Mouse (Mus musculus): ENCODE results near the gene 9930111J21Rik2.
A peak's percentile ranks its signal among the peaks of the same experiment; 100 is the strongest.
"Not testable (repeated sequence)": the region's sequence is repeated elsewhere in the genome, so short reads cannot be mapped to it uniquely, and the experiment has no call there.

The 9930111J21Rik2 gene

GRCm38 (mm10) chr11:49051093-49051891 lies at the start of gene 9930111J21Rik2:
Gene 9930111J21Rik2 (minus strand): TSS chr11:49051242.
- not testable (repeated sequence) for DNase-seq (ENCODE audit: low spot score)

GRCm38 (mm10) chr11:49100409-49100808 lies 49.4 kb upstream of the 9930111J21Rik2 start:
- DNase-seq (ENCODE audit: low spot score), result no peak

DNA sequence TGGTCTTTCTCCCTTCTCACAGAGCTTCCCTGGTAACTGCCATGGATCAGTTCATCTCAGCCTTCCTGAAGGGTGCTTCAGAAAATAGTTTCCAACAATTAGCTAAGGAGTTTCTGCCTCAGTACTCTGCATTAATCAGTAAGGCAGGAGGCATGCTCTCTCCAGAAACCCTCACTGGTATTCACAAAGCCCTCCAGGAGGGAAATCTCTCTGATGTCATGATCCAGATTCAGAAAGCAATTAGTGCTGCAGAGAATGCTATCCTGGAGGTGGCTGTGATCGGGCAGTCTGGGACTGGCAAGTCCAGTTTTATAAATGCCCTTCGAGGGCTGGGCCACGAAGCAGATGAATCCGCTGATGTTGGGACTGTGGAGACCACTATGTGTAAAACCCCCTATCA lies 44.3 kb upstream of the 9930111J21Rik2 start:
- DNase-seq (ENCODE audit: low spot score), result no peak

- no peak for DNase-seq (ENCODE audit: low spot score)
These were observed 43.0 kb upstream of the 9930111J21Rik2 start for GRCm38 (mm10) chr11:49093861-49094660.

DNA sequence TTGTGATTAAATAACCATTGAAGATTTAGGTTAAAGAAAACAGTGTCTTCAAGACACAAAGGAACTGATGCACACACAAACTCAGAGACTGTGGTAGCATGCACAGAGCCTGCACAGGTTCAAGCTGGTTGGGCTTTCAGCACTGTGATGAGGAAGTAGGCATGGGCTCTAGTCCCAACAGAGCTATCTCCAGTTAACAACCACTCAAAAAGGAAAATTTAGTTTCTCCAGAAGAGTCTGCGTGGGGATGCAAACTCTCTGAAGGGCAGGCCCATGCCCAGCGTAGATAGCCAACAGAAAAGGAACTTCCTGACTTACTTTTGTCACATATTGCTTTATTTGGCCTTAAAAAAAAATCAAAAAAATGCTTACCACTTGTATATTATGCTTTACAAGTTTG lies 41.7 kb upstream of the 9930111J21Rik2 start:
- DNase-seq (ENCODE audit: low spot score), result no peak

DNA sequence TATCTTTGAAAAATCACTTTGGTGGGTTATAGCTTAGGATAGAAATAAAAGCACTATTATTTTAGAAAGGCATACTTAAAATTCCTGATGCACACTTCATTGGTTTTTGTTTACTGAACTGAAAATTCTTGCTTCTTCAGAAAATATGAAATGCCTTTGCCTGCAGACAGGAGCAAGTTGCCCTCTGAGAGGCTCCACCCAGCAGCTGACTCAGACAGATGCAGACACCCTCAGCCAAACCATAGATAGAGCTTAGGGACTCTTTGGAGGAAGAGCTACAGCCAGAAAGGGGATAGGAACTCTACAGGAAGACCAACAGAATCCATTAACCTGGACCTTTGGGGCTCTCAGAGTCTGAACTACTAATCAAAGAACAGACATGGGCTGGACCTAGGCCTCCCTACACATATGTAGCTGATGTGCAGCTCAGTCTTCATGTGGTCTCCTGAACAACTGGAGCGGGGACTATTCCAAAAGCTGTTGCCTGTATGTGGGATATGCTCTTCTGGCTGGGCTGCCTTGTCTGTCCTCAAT lies 41.1 kb upstream of the 9930111J21Rik2 start:
- no peak for DNase-seq (ENCODE audit: low spot score)

DNA sequence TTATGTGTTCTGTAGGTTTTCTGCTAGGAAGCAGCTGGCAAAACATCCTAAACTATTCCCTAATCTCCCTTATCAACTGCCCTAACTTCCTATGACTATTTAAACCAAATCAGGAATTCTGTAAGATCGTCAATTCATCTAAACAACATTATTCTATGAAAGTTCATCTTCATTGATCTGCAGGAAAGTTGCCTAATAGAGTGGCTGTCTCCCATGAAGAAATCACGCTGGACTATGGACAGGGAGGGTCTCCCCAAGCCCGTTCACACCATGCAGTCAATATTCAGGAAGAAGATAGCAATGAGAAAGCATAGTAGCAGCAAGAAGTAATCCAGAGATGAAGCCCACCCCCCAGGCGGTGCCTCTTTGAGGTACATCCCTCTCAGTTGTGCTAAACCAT lies 40.1 kb upstream of the 9930111J21Rik2 start:
- DNase-seq (ENCODE audit: low spot score), result no peak

- no peak for DNase-seq (ENCODE audit: low spot score)
These were observed 39.5 kb upstream of the 9930111J21Rik2 start for GRCm38 (mm10) chr11:49090551-49090950.

- DNase-seq (ENCODE audit: low spot score), result no peak
These were observed 38.9 kb upstream of the 9930111J21Rik2 start for GRCm38 (mm10) chr11:49089735-49090507.

DNA sequence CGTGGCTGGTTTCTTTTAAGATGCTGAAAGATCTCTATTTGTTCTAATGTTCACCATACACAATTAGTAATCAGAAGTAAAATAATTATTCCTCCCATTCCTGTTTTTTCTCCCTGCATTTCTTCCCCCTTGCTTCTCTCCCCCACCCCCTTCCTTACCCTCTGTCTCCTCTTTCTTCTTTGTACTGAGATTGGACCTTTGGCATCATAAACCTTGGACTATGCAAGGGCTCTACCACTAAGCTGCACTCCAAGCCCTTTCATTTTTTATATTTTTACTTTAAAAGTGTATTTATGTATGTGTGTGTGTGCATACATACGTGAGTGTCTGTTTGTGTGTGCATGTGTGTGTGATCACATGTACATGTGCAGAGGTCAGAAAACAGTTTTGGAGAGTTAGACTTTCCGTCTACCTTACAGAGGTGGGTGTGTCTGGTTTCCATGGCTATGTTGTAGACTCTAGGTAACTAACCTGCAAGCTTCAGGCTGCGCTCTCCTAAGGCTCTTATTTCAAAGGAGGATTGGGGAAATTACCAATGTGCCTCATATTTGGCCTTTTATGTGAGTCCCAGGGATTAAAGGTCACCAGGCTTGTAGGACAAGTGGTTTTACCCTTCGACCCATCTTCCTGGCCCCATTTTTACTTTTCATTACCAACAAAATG lies 38.1 kb upstream of the 9930111J21Rik2 start:
- DNase-seq (ENCODE audit: low spot score), result no peak

- peak; percentile 70 for DNase-seq (ENCODE audit: low spot score)
These were observed 37.0 kb upstream of the 9930111J21Rik2 start for GRCm38 (mm10) chr11:49087830-49088616.

DNA sequence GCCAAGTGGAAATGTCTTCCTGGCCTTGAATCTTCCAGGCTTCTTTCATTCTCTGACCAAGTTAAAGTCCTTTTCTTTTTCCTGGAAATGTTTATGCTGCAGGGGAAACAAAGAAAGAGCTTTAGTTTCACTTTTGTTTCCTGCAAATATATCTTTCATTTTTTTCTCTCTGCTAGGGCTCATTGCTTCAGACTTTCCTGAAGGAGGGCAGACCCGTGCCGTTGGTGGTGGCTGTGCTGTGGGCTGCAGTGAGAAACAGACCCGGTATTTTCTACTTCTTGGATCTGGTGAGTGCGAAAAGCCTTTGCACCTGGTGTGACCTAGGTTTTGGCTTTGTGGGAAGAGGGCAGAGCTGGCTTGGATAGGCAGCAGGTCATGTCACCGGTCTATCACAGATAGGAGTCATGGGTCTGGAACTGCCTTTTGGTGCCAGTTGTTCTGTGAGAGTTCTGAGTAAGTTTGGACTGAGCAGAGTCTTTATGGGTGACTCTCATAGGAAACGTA lies 35.9 kb upstream of the 9930111J21Rik2 start:
- no peak for DNase-seq (ENCODE audit: low spot score)

DNA sequence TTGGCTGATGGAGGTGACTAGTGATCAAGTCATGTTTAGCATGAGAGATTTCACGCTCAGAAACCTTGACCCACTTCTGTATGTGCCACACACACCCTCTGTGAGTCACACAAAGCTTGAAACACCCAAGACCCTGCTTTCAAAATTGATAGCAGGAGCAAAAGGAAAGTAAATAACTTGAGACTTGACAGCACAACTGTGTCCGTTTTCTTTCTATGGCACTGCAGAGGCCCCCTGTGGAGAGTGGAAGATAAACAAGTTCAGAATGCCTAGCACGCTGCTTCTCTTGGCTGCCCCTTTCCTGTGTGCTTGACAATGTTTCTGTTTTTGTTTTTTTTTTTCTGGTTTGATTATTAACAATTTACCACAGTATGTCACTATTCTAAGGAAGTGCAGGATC lies 33.8 kb upstream of the 9930111J21Rik2 start:
- no peak for DNase-seq (ENCODE audit: low spot score)

DNA sequence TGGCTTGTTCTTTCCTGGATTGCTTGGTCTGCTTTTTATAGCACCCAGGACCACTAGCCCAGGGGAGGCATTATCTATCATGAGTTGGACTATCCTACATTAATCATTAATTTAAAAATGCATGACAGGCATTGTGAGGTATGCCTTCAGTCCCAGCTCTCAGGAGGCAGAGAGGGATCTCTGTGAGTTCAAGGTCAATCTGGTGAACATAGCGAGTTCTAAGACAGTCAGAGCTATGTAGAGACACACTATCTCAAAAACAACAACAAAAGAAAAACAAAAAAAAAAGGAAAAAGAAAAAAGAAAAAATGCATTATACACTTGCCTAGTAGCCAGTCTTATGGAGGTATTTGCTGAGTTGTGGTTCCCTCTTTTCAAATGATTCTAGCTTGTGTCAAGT lies 33.3 kb upstream of the 9930111J21Rik2 start:
- no peak for DNase-seq (ENCODE audit: low spot score)

- no peak for DNase-seq (ENCODE audit: low spot score)
These were observed 32.8 kb upstream of the 9930111J21Rik2 start for GRCm38 (mm10) chr11:49083808-49084207.

- no peak for DNase-seq (ENCODE audit: low spot score)
These were observed 32.1 kb upstream of the 9930111J21Rik2 start for GRCm38 (mm10) chr11:49083146-49083545.

GRCm38 (mm10) chr11:49081886-49082285 lies 30.8 kb upstream of the 9930111J21Rik2 start:
- DNase-seq (ENCODE audit: low spot score), result no peak

DNA sequence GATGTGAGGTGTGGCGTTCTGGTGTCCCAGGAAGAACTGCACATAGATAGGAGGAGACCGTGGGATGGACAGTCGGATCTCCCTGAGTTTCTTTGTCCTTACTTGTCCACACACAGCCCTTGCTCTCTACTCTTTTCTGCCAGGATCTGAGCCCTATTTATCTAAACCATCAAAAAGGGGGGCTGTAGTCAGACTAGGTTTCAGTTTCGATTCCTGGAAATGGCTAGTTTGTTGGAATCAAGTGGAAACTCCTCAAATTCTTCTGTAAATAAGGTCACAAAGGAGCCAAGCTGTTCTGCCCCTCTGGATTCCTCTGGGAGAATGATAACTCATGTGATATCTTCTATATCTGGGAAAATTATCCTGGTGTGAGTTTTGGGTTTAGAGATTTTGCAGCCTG lies 30.3 kb upstream of the 9930111J21Rik2 start:
- no peak for DNase-seq (ENCODE audit: low spot score)

GRCm38 (mm10) chr11:49080636-49081035 lies 29.6 kb upstream of the 9930111J21Rik2 start:
- DNase-seq (ENCODE audit: low spot score), result no peak

DNA sequence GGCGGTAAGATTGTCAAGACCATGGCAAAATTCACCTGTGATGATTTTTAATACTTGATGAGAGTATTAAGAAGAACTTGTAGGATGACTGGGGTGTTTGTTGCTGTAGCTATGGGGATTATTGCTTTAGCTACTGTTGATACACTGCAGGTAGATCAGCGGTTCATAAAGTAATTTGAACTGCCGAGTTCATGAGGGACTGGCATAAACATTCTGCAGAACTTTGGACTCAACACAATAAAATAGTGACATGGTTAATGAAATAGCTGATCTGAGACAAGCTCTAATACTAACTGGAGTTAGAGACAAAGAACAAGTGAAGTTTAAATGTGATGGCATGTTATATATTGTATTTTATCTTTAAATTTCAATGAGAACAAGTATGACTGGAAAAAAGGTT lies 27.7 kb upstream of the 9930111J21Rik2 start:
- DNase-seq (ENCODE audit: low spot score), result no peak

GRCm38 (mm10) chr11:49077012-49077411 lies 26.0 kb upstream of the 9930111J21Rik2 start:
- no peak for DNase-seq (ENCODE audit: low spot score)

All from c-Kit-positive CD71-positive TER-119-positive erythroid progenitor cells, embryonic 14.5 days (primary cell).